Mouse (Mus musculus) gastrocnemius, adult 2 months (tissue): ENCODE data around the gene Olfr8. TPM values are rescaled to one million over a fixed set of nuclear protein-coding genes. Genes with fewer than 3 reads are reported as not detected.
"Not testable (repeated sequence)": the region's sequence is repeated elsewhere in the genome, so short reads cannot be mapped to it uniquely, and the experiment has no call there.

Experiments used
- DNase-seq: peaks from one replicate; pipeline ENCODE4 v3.0.0; 2022
- H3K27ac ChIP-seq: fragments of 200-600 bp; 2 replicates; pipeline ENCODE4 v1.8.1; 2022; ENCODE audit warnings: mild to moderate bottlenecking
- H3K4me3 ChIP-seq: fragments of 200-600 bp; 2 replicates; pipeline ENCODE4 v1.8.1; 2022; ENCODE audit warnings: mild to moderate bottlenecking, moderate library complexity
- CTCF ChIP-seq: fragments of 200-600 bp; IDR thresholded peaks from 2 replicates; pipeline ENCODE4 v1.8.1; 2022; ENCODE audit warnings: antibody characterized with exemption, mild to moderate bottlenecking, moderate library complexity
- intact Hi-C: fragments of 180-260 bp; cut with DNase I; formaldehyde crosslinking; loops from one replicate; pipeline ENCODE4 v1.15.1; 2025
- long read RNA-seq, 2 experiments: library from polyadenylated mRNA; stranded (forward); transcript quantifications; one replicate each; pipeline ENCODE4 v2.0.0; 2021
- total RNA-seq, 2 experiments: library from RNA; stranded (reverse); gene quantifications; 2 replicates each; pipeline ENCODE4 v1.2.3; 2021

The Olfr8 gene
- total RNA-seq = not detected
- long read RNA-seq, experiment 1 = 0 reads
- long read RNA-seq, experiment 2 = 0 reads

DNA sequence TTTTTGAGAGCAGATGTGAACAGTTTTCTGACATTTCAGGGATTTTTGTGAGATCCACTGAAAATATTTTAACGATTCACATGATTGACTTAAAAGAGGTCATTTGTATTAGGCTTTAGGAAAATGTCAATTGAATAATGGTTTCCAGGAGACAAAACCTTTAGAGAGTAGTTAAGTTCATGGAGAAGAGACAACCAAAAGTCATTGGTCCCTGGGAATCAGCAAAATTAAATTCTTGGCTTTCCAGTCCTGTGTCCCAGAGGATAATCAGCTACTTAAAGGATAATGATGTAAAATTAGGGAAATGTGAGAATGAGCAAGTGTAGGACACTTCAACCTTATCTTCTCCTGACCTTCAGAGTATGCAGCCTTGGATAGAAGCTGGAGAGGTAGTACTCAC, at the start of gene Olfr8:
Olfr8 (plus strand) TSS at position 301 of the 400 bp plus-strand sequence.
- H3K27ac ChIP-seq, intact Hi-C loops, DNase-seq, H3K4me3 ChIP-seq: not testable (repeated sequence)

DNA sequence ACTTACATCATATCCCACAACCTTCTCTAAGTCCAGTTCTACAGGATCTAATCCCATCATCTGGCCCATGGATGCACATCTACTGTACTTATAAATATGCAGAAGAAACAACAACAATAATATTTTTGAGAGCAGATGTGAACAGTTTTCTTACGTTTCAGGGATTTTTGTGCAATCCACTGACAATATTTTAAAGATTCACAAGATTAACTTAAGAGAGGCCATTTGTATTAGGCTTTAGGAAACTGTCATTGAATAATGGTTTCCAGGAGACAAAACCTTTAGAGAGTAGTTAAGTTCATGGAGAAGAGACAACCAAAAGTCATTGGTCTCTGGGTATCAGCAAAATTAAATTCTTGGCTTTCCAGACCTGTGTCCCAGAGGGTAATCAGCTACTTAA, 37.6 kb upstream of the Olfr8 start, which contains the start of gene Olfr1354:
Olfr1354 (plus strand) TSS at position 301 of the 400 bp plus-strand sequence.
- DNase-seq, H3K27ac ChIP-seq, intact Hi-C loops, H3K4me3 ChIP-seq: not testable (repeated sequence)

DNA sequence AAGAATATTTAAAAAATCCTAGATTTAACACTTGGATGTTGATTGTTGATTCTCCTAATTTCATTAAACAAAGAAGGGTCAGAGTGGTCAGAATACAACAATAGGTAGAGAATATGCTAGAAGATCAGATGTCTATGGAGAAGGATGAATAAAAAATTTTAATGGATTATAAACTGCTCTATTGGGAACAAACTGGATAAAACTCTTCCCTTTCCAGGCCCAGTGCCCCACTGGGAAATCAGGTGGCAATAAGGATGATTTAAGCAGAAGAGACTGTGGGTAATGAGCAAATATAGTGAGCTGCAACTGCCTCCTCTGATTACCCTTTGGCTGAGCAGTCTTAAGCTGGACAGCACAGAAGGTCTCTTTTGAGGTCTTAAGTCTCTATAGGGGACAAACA, 12.6 kb downstream of the Olfr8 start, which contains the start of gene Olfr1353:
Olfr1353 (plus strand) TSS at position 301 of the 400 bp plus-strand sequence.
- DNase-seq, H3K4me3 ChIP-seq, H3K27ac ChIP-seq, intact Hi-C loops: not testable (repeated sequence)

DNA sequence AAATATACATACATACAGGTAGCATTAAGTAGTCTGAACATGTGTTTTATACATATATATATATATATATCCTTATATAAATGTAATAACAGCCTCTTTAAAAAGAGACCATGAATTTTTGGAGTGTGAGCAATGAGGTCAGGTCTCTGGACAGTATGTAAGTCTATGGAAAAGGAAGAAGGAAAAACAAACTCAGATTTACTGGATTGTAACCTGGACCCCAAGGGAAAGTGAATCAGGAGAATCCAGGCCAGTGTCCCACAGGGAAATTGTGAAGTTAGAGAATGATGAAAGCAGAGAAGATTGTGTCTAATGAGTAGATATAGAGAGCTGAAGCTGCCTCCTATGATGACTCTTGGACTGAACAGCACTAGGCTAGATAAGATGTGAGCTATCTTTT, 30.3 kb downstream of the Olfr8 start, which contains the start of gene Olfr1352:
Olfr1352 (plus strand) TSS at position 301 of the 400 bp plus-strand sequence.
- no peak for TF ChIP-seq CTCF
- Histone ChIP-seq H3K4me3 (no peak within 1 kb of the TSS), H3K27ac (no peak within 1 kb of the TSS)
- intact Hi-C loops = no loop called here
- no peak for DNase-seq

Other genes with a start within 250 kb of the Olfr8 start
- not detected for gene Casp14, start 232.3 kb upstream of the Olfr8 start, total RNA-seq
- not detected for gene Ccdc105, start 197.6 kb upstream of the Olfr8 start, total RNA-seq
- not detected for gene Slc1a6, start 170.1 kb upstream of the Olfr8 start, total RNA-seq
- not detected for gene Olfr1356, start 98.5 kb upstream of the Olfr8 start, total RNA-seq
- not detected for gene Olfr1355, start 75.1 kb upstream of the Olfr8 start, total RNA-seq
- gene Olfr1354, start 37.5 kb upstream of the Olfr8 start, total RNA-seq = not detected
- not detected for gene Olfr1353, start 12.7 kb downstream of the Olfr8 start, total RNA-seq
- not detected for gene Olfr1352, start 30.4 kb downstream of the Olfr8 start, total RNA-seq
- gene Olfr1351, start 61.8 kb downstream of the Olfr8 start, total RNA-seq = not detected
- gene Olfr57, start 78.1 kb downstream of the Olfr8 start, total RNA-seq = not detected
- 10 to 100 TPM in 1 of 2 experiments, 1 to 10 TPM in 1; 9.8 to 12.6 TPM for gene 2610008E11Rik, start 147.0 kb downstream of the Olfr8 start, total RNA-seq
- gene Vmn2r80, start 198.1 kb downstream of the Olfr8 start, total RNA-seq = not detected